Mouse (Mus musculus): ENCODE results near the gene Spns3.

Spns3 gene

GRCm38 (mm10) chr11:72514967-72515366 lies 35.3 kb downstream of the Spns3 start:
- no peak for DNase-seq (ENCODE audit: low spot score)

- no peak for DNase-seq (ENCODE audit: low spot score)
Observed at GRCm38 (mm10) chr11:72508651-72509050, 41.7 kb downstream of the Spns3 start.

- no peak for DNase-seq (ENCODE audit: low spot score)
Observed at GRCm38 (mm10) chr11:72507651-72508050, 42.7 kb downstream of the Spns3 start.

GRCm38 (mm10) chr11:72504016-72504797 lies 46.1 kb downstream of the Spns3 start:
- no peak for DNase-seq (ENCODE audit: low spot score)

- DNase-seq (ENCODE audit: low spot score), result no peak
Observed at GRCm38 (mm10) chr11:72503501-72503921, 46.8 kb downstream of the Spns3 start.

- no peak for DNase-seq (ENCODE audit: low spot score)
Observed at GRCm38 (mm10) chr11:72502236-72502635, 48.1 kb downstream of the Spns3 start.

- DNase-seq (ENCODE audit: low spot score), result no peak
Observed at GRCm38 (mm10) chr11:72501426-72502002, 48.8 kb downstream of the Spns3 start.

GRCm38 (mm10) chr11:72500139-72500538 lies 50.2 kb downstream of the Spns3 start:
- DNase-seq (ENCODE audit: low spot score), result no peak

- DNase-seq (ENCODE audit: low spot score), result no peak
Observed at GRCm38 (mm10) chr11:72497367-72497766, 52.9 kb downstream of the Spns3 start.

- DNase-seq (ENCODE audit: low spot score), result no peak
Observed at GRCm38 (mm10) chr11:72496775-72497174, 53.5 kb downstream of the Spns3 start.

- no peak for DNase-seq (ENCODE audit: low spot score)
Observed at GRCm38 (mm10) chr11:72496066-72496465, 54.2 kb downstream of the Spns3 start.

- no peak for DNase-seq (ENCODE audit: low spot score)
Observed at GRCm38 (mm10) chr11:72494046-72494988, 56.0 kb downstream of the Spns3 start.

- DNase-seq (ENCODE audit: low spot score), result no peak
Observed at GRCm38 (mm10) chr11:72491130-72491960, 59.0 kb downstream of the Spns3 start.

GRCm38 (mm10) chr11:72489881-72490301 lies 60.4 kb downstream of the Spns3 start, which contains the start of gene Spns2:
TSS of gene Spns2 (minus strand) at chr11:72489904.
- DNase-seq (ENCODE audit: low spot score), result peak; percentile 85

GRCm38 (mm10) chr11:72489397-72489796 lies 60.9 kb downstream of the Spns3 start:
- DNase-seq (ENCODE audit: low spot score), result no peak

GRCm38 (mm10) chr11:72488753-72489271 lies 61.5 kb downstream of the Spns3 start:
- no peak for DNase-seq (ENCODE audit: low spot score)

- no peak for DNase-seq (ENCODE audit: low spot score)
Observed at GRCm38 (mm10) chr11:72487739-72488138, 62.6 kb downstream of the Spns3 start.

- no peak for DNase-seq (ENCODE audit: low spot score)
Observed at GRCm38 (mm10) chr11:72487171-72487570, 63.1 kb downstream of the Spns3 start.

GRCm38 (mm10) chr11:72485960-72486359 lies 64.3 kb downstream of the Spns3 start:
- no peak for DNase-seq (ENCODE audit: low spot score)

- DNase-seq (ENCODE audit: low spot score), result no peak
Observed at GRCm38 (mm10) chr11:72485157-72485556, 65.1 kb downstream of the Spns3 start.

GRCm38 (mm10) chr11:72484549-72484948 lies 65.8 kb downstream of the Spns3 start:
- no peak for DNase-seq (ENCODE audit: low spot score)
